Mouse (Mus musculus): ENCODE measurements around the gene Gopc. TPM values are rescaled to one million over a fixed set of nuclear protein-coding genes. Genes with fewer than 3 reads are reported as not detected.
"Not testable (repeated sequence)": the region's sequence is repeated elsewhere in the genome, so short reads cannot be mapped to it uniquely, and the experiment has no call there.

Gene Gopc
- total RNA-seq, 2 experiments from 2014 or later = 12.1 to 13.4 TPM

DNA sequence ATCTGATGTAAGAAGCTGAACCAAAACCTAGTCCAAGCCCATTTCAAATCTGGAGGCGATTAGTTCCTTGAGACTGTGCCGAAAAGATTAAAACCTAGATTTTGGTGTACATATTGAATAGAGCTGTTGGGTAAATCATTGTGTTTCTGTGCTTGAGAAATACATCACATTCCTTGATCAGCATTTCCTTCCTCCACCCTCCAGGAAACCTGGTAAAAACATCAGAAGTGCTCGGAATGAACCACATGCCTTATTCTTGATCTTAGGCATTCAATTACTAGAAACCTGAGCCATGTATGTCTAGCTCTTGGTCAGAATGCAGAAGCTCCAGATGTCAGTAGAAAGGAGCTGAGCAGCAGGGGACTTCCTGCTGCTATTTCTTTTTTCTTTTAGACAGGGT is 7.5 kb upstream of the Gopc start:
- DNase-seq = peak in 1 of 2 experiments; percentile 7
- intact Hi-C loops (cut with DNase I) = loop anchor here (2.0 to 10.0 kb wide), 3 partner anchors 27 to 285 kb away; partner anchors contain the start of gene Nus1

DNA sequence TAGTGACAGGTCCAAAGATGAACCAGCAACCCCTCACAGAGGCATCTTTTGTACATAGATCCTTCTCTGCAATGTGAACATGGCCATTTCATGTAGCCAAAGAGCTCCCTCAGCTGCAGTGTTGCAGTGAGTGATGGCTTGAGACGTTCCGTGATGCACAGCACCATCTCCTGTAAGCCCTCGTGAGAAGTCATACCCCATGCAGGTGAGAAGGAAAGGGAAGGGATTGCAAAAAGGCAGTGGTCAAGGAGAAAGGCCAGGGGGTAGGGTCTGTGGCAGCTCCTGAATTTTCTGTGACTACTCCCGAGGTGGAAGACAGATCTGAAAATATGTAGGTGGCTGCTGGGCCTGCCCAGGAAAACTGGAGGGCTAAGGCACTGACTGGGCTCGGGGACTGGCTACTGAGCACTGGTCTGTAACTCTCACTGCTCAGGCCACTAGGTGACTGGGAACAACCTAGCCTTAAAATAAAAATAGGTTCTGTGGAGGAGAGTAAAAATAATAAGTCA is 7.1 kb upstream of the Gopc start, which contains the start of gene Nepn:
Gene Nepn, plus strand, starts transcription at position 51 of the 509 bp plus-strand sequence.
- DNase-seq = no peak
- intact Hi-C loops (cut with DNase I) = loop anchor here (2.0 to 10.0 kb wide), 3 partner anchors 28 to 284 kb away; partner anchors contain the start of gene Nus1

DNA sequence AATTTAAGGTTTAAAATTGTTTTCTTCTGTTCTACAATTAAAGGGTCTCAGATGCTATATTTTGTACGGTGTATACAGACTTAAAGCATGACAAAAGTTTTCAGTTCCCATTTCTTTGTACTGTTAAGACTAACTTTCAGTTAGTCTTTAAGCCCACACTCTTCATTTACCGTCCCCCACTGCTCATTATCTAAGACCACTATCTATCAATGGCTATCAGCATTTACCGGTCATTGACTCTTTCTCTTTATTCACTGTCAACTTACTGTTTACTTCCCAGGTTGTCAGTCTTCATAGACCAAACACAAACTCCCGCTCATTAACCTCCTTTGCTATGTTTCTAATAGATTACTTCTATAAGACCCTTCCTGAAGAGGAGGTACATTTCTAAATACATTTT is 5.3 kb upstream of the Gopc start:
- no peak for DNase-seq
- intact Hi-C loops (cut with DNase I) = loop anchor here (5.0 to 10.0 kb wide), 2 partner anchors 170 to 282 kb away; no protein-coding TSS in a partner anchor

DNA sequence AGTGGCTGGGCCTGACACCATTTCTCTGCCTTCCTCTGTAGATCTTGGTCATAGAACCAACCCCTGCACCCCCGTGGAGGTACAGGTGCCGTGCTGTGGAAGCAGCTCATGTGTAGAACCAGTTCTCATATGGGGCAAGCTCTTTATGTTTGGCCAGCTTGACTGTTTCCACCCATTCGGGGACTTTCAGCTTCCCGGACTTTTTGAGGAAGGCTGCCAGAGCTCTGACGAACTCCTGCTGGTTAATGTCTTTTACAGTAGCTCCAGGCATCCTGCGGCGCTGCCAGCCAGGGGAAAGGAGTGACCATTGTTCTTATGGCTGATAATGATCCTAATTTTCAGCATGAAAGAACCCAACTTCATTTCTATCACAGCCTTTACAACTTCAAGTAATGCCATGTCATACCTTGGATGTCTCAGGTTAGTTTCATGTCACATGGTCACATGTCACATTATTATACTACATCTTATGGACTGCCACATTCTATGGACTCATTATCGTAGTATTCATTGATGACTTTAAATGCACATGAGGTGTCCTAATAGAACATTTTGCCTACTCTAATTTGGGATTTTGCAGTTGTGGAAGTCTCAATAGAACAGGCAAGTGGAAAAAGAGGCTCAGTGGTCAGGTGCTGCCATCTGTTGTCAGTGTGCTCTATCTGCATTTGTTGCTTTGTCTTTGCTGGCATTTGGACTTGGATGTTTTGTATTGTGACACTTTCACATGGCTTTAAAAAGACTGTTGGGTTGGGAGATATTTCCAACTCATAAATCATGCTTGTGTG is 3.1 kb upstream of the Gopc start:
- intact Hi-C loops (cut with DNase I) = loop anchor here (2.0 to 10.0 kb wide), 5 partner anchors 54 to 280 kb away; partner anchors contain the start of gene Dcbld1

DNA sequence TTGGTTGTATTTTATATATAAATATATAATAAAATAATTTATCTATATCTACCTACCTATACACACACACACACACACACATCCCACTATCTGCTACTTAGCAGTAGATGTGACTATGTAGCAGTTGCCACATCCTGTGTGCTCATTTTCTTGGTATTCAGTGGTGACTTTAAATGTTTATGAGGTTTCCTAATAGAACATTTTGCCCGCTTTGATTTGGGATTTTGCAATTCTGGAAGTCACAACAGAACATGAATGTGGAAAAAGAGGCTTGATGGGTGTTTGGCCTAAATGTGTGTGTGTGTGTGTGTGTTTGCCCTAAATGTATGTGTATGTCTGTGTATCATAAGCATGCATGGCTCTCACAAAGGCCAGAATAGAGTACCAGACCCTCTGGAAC is 1.6 kb upstream of the Gopc start:
- DNase-seq = no peak
- intact Hi-C loops (cut with DNase I) = loop anchor here (2.0 to 10.0 kb wide), 3 partner anchors 35 to 279 kb away; no protein-coding TSS in a partner anchor

More for the DNA sequence above, 3.1 kb upstream of the Gopc start:
- peak; percentile 47 to 61 for DNase-seq

DNA sequence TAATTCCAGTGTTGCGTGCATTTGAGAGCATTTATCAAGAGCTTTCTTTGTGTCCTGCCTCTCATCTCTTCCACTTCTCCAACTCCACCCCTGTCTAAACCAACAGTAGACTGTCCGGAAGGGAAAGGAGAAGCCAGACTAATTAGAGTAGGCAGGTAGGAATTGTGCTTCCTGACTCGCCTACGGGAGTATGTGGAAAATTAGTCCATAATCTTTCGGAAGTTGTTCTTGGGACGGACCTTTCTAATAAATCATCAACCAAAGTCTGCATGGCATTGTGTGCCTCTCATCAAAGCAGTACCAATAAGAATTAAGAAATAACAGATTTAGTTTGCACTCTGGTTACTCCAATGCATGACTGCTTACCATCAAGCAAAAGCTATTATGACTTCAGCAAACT is 1.1 kb upstream of the Gopc start:
- intact Hi-C loops (cut with DNase I) = loop anchor here (2.0 to 10.0 kb wide), 3 partner anchors 36 to 278 kb away; no protein-coding TSS in a partner anchor
- peak in 1 of 2 experiments; percentile 6 for DNase-seq

DNA sequence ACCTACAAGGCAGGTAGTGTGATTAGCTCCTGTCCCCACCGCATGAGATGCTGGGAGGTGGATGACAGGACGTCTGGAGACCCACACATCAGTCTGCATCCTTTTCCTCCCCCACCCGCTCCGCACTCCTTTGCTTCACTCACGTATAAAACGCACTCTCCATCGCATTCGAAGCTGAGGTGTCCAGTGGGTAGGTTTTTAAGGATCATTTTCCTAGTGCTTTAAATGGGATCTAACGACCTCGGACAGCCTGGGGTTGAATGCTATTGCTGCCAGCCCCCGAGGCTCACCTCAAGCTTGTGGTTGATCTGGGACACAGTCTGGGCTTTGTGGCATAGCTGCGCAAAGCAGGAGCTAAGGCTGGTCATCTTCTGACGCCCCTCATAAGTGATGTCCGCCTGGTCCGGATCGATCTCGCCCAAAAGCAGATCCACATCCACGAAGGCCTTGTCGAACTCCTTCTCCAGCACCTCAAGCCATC is 563 bp downstream of the Gopc start:
- intact Hi-C loops (cut with DNase I) = loop anchor here (5.0 to 10.0 kb wide), 2 partner anchors 104 to 277 kb away; no protein-coding TSS in a partner anchor
- no peak for DNase-seq

DNA sequence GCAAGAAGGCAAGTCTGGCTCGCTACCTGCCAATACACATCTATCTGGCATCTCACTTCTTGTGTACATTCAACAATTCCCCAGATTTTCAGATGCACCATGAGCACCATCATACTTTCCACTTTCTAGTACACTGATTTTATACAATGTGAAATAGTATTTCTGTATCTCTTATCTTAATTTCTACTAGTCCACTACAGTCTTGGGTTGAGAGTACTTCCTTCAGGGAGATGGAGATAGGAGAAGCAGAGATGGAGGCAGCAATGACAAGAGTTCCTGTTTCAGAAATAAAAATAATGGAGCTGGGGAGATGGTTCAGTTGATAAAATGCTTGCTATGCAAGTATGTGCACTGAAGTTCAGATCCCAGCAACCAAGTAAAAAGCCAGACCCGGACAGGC is 4.1 kb downstream of the Gopc start:
- no peak for DNase-seq
- intact Hi-C loops (cut with DNase I) = no loop called here

DNA sequence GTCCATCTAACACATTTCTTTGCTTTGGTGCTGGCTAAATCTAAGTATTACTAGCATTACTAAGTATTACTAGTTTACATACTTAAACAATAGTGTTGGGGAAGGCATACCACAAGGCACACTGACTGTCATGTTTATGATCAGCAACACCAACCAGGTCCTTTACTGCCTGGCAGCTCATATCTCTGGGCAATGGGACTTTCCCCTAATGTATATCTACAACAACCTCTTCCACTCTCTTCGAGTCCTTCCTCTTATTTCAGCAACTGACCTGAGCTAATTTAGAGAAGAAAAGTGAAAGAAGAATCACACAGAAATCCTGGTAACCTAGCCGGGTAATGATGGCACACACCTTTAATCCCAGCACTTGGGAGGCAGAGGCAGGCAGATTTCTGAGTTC is 5.5 kb downstream of the Gopc start:
- no peak for DNase-seq
- intact Hi-C loops (cut with DNase I) = no loop called here

DNA sequence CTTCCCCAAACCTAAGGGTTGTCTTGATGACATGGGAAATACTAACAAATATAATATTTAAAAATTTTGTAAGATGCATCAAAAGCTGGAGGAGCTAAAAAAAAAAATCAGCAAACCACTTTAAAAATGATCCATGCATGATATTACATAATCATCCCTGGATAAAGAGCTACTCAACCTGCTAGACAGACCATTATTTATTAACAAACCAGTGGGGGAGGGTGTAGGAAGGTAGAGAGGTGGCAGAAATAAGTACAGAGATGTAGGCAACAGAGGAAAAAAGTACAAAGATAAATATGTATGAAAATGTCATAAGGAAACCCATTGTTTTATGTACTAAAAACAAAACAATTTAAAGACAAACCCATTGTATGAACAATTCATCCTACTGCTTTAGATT is 7.3 kb downstream of the Gopc start:
- intact Hi-C loops (cut with DNase I) = no loop called here

DNA sequence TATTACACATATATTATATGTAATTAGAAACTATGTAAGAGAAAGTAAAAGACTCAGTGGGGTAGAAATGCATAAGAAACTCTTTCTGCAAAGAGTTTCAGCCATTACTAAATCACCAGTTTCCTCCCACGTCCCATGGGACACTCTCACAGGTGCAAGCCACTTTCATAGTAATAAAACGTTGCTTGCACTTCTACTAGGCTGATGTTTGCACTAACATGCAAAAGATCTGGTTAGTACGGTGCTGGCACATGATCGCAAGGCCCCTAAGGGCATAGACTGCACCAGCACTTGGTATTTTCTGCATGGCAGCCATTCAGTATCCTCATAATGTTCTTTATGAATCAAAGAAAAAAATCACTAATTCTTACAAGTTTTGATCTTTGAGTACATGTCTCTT is 8.1 kb downstream of the Gopc start:
- intact Hi-C loops (cut with DNase I) = no loop called here
- DNase-seq = no peak

More for the DNA sequence above, 7.3 kb downstream of the Gopc start:
- no peak for DNase-seq

DNA sequence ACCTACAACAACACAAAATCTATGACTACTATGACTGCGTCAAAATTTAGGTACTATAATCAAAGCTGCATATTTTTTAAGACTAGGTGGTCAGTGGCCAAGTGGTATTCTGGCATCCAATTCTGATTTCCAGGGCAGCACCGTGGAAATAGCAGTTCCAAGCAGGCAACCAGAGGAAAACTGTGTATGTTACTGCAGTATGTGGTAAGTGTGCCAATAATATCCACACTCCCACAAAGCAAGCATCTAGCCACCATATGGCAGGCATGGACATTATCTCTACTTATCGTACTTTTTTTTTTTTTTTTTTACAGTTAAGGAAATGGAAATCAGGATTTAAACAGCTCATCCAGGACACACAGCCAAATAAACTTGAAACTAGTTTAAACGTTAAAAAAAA is 13.5 kb downstream of the Gopc start:
- intact Hi-C loops (cut with DNase I) = no loop called here
- no peak for DNase-seq

DNA sequence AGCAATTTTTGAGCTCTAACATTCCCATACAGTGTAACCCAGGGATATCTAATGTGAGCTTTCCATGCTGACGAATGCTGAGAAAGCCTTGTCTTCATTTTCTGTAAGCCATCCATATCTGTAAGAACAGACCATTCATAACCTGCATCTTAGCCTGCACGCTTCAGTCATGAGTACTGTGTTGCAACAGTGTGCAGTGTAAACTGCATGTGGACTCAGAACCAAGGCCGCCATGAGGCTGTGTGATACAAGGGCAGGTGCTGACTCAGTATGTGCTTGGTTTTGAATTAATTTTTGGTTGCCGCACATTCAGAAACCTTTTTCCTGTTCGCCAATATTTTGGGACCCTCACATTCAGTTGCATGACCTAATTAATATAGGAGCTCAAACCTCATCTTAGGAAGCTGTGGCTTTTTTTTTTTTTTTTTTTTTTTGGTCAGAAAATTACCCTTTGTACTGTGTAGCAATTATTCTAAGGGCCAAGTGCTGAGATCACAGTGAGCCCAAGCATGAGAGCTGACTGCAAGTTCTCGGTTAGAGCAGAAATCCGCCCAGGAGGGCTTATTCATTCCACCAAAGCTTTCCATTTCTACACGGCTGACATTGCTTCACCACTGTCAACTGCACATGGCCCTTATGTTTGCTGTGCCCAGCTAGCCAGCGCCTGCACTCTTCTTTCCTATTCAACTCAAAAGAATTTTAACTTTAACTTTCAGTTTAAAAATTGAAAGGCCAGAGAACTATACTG is 20.9 kb downstream of the Gopc start:
- no peak for DNase-seq
- intact Hi-C loops (cut with DNase I) = no loop called here

DNA sequence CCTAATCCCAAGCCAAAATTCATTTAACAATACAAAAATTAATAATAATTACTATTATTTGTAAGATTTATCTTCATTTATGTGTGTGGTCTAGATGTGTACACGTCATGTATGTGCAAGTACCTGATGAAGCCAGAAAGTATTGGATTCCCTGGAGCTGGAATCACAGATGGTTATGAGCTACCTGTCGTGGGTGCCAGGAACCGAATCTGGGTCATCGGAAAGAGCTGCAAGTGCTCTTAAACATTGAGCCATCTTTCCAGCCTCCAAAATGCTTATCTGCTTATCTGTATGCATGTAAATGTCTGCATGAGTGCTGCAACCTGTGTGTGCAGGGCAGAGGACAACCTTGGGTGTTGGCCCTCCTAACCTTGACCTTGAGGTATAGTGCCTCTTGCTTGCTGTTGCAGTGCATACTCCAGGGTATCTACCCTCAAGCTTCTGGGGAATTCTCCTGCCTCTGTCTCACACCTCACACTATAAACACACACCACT is 21.6 kb downstream of the Gopc start:
- intact Hi-C loops (cut with DNase I) = no loop called here
- no peak for DNase-seq

DNA sequence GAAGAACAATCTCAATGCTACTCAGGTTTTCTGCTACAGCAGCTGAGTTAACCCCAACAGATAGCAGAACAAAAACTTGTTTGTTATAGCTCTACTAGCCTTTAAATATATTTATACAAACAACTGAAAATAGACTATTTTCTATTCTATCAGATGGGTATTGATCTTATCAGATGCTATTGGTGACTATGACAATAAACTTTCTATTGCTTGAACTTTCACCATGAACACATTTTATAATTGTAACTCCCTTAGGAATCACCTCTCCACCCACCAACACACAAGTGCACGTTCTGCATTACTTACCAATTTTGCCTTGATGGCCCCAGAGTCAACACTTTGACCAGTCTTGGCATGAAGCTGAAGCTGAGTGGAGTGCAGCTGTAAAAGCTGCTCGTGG is 23.5 kb downstream of the Gopc start, which contains the start of gene Gm26741:
Gene Gm26741, plus strand, starts transcription at position 301 of the 400 bp plus-strand sequence.
- intact Hi-C loops (cut with DNase I) = no loop called here
- no peak for DNase-seq

DNA sequence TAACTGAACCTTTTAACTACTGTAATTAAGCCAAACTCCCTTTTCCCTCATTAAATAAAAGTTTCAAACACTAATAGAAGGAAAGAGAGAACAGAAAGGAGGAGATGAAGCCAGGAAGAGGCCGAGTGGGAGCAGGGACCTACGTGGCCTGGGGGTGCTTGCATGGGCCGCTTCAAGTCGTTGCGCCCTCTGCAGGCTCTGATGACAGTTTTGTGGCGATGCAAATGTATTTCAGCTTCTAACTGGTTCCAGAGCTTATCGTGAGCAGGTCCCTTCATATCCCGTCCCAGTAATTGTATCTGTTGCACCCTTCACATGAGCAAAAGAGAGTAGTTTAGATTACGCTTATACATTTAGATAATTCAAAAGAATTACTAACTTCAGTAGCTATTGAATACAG is 28.7 kb downstream of the Gopc start:
- intact Hi-C loops (cut with DNase I) = no loop called here
- DNase-seq = no peak

DNA sequence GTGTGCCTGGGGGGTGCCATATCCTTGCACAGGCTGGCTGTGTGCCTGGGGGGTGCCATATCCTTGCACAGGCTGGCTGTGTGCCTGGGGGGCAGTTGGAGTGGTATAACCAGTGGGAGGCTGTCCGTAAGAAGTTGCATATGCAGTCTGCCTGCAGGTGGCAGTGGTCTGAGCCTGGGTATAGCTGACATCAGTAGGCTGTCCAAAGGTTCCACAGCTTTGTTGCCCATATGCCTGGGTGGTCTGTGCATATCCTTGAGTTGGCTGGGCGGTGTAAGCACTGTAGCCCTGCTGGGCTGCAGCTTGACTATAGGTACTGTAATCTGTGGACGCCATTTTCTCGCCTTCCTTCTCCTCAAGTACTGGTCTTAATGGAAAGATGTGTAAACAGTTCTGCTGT is 38.6 kb downstream of the Gopc start:
- DNase-seq; intact Hi-C loops (cut with DNase I): not testable (repeated sequence)

DNA sequence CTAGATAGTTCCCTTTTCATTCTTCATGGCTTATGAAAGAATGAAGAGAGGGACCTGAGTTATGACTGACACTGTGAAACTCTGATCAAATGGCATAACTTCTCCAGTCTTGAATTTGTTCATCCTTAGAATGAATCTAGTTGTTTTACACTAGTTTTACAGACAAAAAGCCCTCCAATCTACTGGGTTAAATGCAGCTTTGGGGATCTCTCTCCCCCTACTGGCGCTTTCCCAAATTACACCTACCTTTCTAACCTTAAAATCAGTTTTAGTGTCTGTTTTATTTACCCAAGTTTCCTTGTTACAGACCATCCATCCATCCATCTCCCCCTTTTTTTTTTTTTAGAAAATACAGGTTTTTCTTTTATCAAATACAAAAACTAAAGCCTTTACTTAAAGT is 50.9 kb downstream of the Gopc start:
- DNase-seq = peak; percentile 28 to 34
- intact Hi-C loops (cut with DNase I) = loop anchor here (1.0 to 10.0 kb wide), 3 partner anchors 54 to 226 kb away; no protein-coding TSS in a partner anchor

DNA sequence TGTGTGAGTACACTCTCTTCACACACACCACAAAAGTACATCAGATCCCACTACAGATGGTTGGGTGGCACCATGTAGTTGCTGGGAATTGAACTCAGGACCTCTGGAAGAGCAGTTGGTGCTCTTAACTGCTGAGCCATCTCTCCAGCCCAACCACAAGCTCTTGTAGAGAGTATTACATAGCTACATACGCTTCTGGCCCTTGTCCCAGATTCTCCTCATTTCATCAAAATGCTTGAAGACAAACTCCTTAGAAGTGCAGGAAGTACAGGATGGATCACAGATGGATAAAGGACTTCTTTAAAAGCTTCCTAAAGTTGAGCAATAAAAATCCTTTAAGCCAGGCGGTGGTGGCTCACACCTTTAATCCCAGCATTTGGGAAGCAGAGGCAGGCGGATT is 60.0 kb downstream of the Gopc start:
- no peak for DNase-seq
- intact Hi-C loops (cut with DNase I) = no loop called here

DNA sequence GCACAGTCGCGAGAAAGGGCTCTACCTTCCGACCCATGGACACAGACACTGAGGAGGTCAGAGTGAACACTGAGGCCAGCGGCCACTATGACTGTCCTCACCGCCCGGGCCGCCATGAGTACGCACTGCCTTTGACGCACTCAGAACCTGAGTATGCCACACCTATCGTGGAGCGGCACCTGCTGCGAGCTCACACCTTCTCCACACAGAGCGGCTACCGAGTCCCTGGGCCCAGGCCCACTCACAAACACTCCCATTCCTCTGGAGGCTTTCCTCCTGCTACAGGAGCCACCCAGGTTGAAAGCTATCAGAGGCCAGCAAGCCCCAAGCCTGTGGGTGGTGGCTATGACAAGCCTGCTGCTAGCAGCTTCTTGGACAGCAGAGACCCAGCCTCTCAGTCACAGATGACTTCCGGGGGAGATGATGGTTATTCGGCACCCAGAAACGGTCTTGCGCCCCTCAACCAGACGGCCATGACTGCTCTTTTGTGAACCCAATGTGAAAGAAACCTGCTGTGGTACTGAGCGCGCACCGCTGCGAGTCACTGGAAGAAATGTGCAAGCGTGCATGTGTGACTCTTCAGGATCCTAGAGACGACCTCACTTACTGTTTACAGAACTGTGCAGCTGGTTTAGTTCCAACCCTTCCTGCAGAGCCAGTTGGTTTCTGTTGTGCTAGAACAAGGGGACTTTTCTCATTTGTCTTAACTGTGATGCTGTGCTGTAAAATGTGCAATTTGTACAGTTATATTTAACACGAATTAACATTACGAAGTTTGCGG is 62.2 kb downstream of the Gopc start:
- intact Hi-C loops (cut with DNase I) = no loop called here
- DNase-seq = no peak
